23 mouse cellular contexts compared by ENCODE assay signal in genomic region chr5:27077821-27078220, GRCm38 (mm10).
"Had no signal": no experiment of that assay in that cellular context is flagged by ENCODE, and none has a peak within 500 bp of the region (broad histone marks: within the 10 kb centered on the region; RNA-seq: fewer than 3 reads in every experiment).

No protein-coding gene starts in this region.

- H3K9me3 ChIP-seq: limb, embryonic 12.5 days; limb, embryonic 15.5 days; lung, embryonic 15.5 days; megakaryocyte, embryonic 14.5 days; midbrain, embryonic 12.5 days; neural tube, embryonic 13.5 days; stomach, embryonic 15.5 days had no signal

- H3K4me1 ChIP-seq: limb, embryonic 12.5 days; limb, embryonic 15.5 days; lung, embryonic 15.5 days; megakaryocyte, embryonic 14.5 days; stomach, embryonic 15.5 days had no signal

- H3K4me2 ChIP-seq: limb, embryonic 12.5 days; limb, embryonic 15.5 days; liver, embryonic 11.5 days; lung, embryonic 15.5 days; midbrain, embryonic 12.5 days; neural tube, embryonic 13.5 days; stomach, embryonic 15.5 days had no signal

- H3K36me3 ChIP-seq: limb, embryonic 12.5 days; limb, embryonic 15.5 days; lung, embryonic 15.5 days; midbrain, embryonic 12.5 days; neural tube, embryonic 13.5 days; stomach, embryonic 15.5 days had no signal

- ATAC-seq: intestine, postnatal 0 days; liver, postnatal 0 days had no signal

- H3K27ac ChIP-seq: kidney, postnatal 0 days; left cerebral cortex, adult 2 months; limb, embryonic 12.5 days; limb, embryonic 15.5 days; liver, embryonic 14.5 days; lung, embryonic 15.5 days; midbrain, embryonic 12.5 days; neural tube, embryonic 13.5 days; stomach, embryonic 15.5 days had no signal

- H3K4me3 ChIP-seq: left cerebral cortex, adult 2 months; limb, embryonic 12.5 days; limb, embryonic 15.5 days; lung, embryonic 15.5 days; megakaryocyte, embryonic 14.5 days; midbrain, embryonic 12.5 days; myocyte; neural tube, embryonic 13.5 days; stomach, embryonic 15.5 days had no signal

- DNase-seq: kidney, adult 2 months; kidney, postnatal 25 days; layer of hippocampus, postnatal 36 days; liver, postnatal 0 days; lung, postnatal 10 days; lung, postnatal 36 days; retina, postnatal 1 day; right cerebral cortex, postnatal 25 days; spleen, adult 18-20 months; thymus, postnatal 25 days had no signal

- H3K27me3 ChIP-seq: limb, embryonic 12.5 days; limb, embryonic 15.5 days; lung, embryonic 15.5 days; megakaryocyte, embryonic 14.5 days; midbrain, embryonic 12.5 days; neural tube, embryonic 13.5 days; stomach, embryonic 15.5 days had no signal

- H3K9ac ChIP-seq: limb, embryonic 12.5 days; limb, embryonic 15.5 days; liver, embryonic 14.5 days; liver, postnatal 0 days; lung, embryonic 15.5 days; midbrain, embryonic 12.5 days; neural tube, embryonic 13.5 days; stomach, embryonic 15.5 days had no signal
